Mouse (Mus musculus): ENCODE measurements around the gene Hip1.

GRCm38 (mm10) chr5:135524660-135525560 lies 20.0 kb downstream of the Hip1 start:
- TF ChIP-seq POLR2A (IDR thresholded peaks at IDR 0.05; ENCODE audit: borderline replicate concordance, control insufficient read depth, low read depth, low read length), result no peak
- no peak for TF ChIP-seq CTCF (IDR thresholded peaks at IDR 0.05; ENCODE audit: control insufficient read depth, insufficient read depth, low read length)
